Mouse (Mus musculus): Measurements from ENCODE around the gene Lrp6. TPM values are rescaled to one million over a fixed set of nuclear protein-coding genes. Genes with fewer than 3 reads are reported as not detected.

The Lrp6 gene
- polyA plus RNA-seq, 1 experiment from 2014 or later, result 22.4 TPM

GRCm38 (mm10) chr6:134500381-134501162 lies 66.2 kb downstream of the Lrp6 start:
- no peak overlapping the region for H3K4me2 ChIP-seq (ENCODE audit: low read depth, low read length)
- peaks cover 10% of the 10 kb centered on the region for H3K4me1 ChIP-seq (replicated peaks; ENCODE audit: control insufficient read depth, insufficient read depth, low read length)
- no peak overlapping the region for H3K27ac ChIP-seq (ENCODE audit: low read length)
- no peak overlapping the region for H3K9ac ChIP-seq (ENCODE audit: low read length)
- no peak for ATAC-seq (ENCODE audit: low read depth)
- 54% methylated on average over 10 of the region's 10 CpGs for WGBS
- H3K9me3 ChIP-seq (ENCODE audit: control insufficient read depth, low read length), result no peaks in the 10 kb centered on the region
- H3K27me3 ChIP-seq (ENCODE audit: control insufficient read depth, insufficient read depth, low read depth, low read length), result no peaks in the 10 kb centered on the region
- H3K4me3 ChIP-seq (ENCODE audit: low read length), result no peak overlapping the region
- H3K36me3 ChIP-seq (ENCODE audit: control insufficient read depth, insufficient read depth, low read length), result peaks cover 9% of the 10 kb centered on the region

GRCm38 (mm10) chr6:134499089-134499488 lies 67.7 kb downstream of the Lrp6 start:
- WGBS, result 44% methylated on average over 2 of the region's 2 CpGs
- ATAC-seq (ENCODE audit: low read depth), result no peak
- H3K9ac ChIP-seq (ENCODE audit: low read length), result no peak overlapping the region
- H3K27ac ChIP-seq (ENCODE audit: low read length), result no peak overlapping the region
- no peaks in the 10 kb centered on the region for H3K9me3 ChIP-seq (ENCODE audit: control insufficient read depth, low read length)
- H3K4me3 ChIP-seq (ENCODE audit: low read length), result no peak overlapping the region
- no peak overlapping the region for H3K4me2 ChIP-seq (ENCODE audit: low read depth, low read length)
- no peaks in the 10 kb centered on the region for H3K27me3 ChIP-seq (ENCODE audit: control insufficient read depth, insufficient read depth, low read depth, low read length)
- H3K36me3 ChIP-seq (ENCODE audit: control insufficient read depth, insufficient read depth, low read length), result peaks cover 7% of the 10 kb centered on the region; the same call in 1 of the 2 replicates
- peaks cover 11% of the 10 kb centered on the region for H3K4me1 ChIP-seq (replicated peaks; ENCODE audit: control insufficient read depth, insufficient read depth, low read length)

GRCm38 (mm10) chr6:134498518-134498917 lies 68.2 kb downstream of the Lrp6 start:
- H3K27ac ChIP-seq (ENCODE audit: low read length), result no peak overlapping the region

GRCm38 (mm10) chr6:134494828-134495698 lies 71.7 kb downstream of the Lrp6 start:
- H3K4me2 ChIP-seq (ENCODE audit: low read depth, low read length), result no peak overlapping the region
- peak; percentile 82 for ATAC-seq (ENCODE audit: low read depth)
- H3K4me1 ChIP-seq (replicated peaks; ENCODE audit: control insufficient read depth, insufficient read depth, low read length), result peaks cover 11% of the 10 kb centered on the region
- no peaks in the 10 kb centered on the region for H3K27me3 ChIP-seq (ENCODE audit: control insufficient read depth, insufficient read depth, low read depth, low read length)
- peak overlapping the region; percentile 55; the same call in 1 of the 2 replicates for H3K27ac ChIP-seq (ENCODE audit: low read length)
- WGBS, result 49% methylated on average over 8 of the region's 8 CpGs
- H3K36me3 ChIP-seq (ENCODE audit: control insufficient read depth, insufficient read depth, low read length), result no peaks in the 10 kb centered on the region
- no peak overlapping the region for H3K4me3 ChIP-seq (ENCODE audit: low read length)
- H3K9me3 ChIP-seq (ENCODE audit: control insufficient read depth, low read length), result no peaks in the 10 kb centered on the region
- H3K9ac ChIP-seq (ENCODE audit: low read length), result no peak overlapping the region

More at GRCm38 (mm10) chr6:134498518-134498917, 68.2 kb downstream of the Lrp6 start:
- Histone ChIP-seq H3K9me3 (ENCODE audit: control insufficient read depth, low read length) (no peaks in the 10 kb centered on the region), H3K36me3 (ENCODE audit: control insufficient read depth, insufficient read depth, low read length) (peaks cover 5% of the 10 kb centered on the region; the same call in 1 of the 2 replicates), H3K4me3 (ENCODE audit: low read length) (no peak overlapping the region), H3K27me3 (ENCODE audit: control insufficient read depth, insufficient read depth, low read depth, low read length) (no peaks in the 10 kb centered on the region), H3K9ac (ENCODE audit: low read length) (no peak overlapping the region), H3K4me2 (ENCODE audit: low read depth, low read length) (no peak overlapping the region), H3K4me1 (replicated peaks; ENCODE audit: control insufficient read depth, insufficient read depth, low read length) (peaks cover 11% of the 10 kb centered on the region)
- no peak for ATAC-seq (ENCODE audit: low read depth)

GRCm38 (mm10) chr6:134489637-134490036 lies 77.1 kb downstream of the Lrp6 start:
- peak; percentile 68; the same call in 1 of the 2 replicates for ATAC-seq (ENCODE audit: low read depth)
- Histone ChIP-seq H3K9ac (ENCODE audit: low read length) (no peak overlapping the region), H3K9me3 (ENCODE audit: control insufficient read depth, low read length) (no peaks in the 10 kb centered on the region), H3K4me2 (ENCODE audit: low read depth, low read length) (no peak overlapping the region), H3K27me3 (ENCODE audit: control insufficient read depth, insufficient read depth, low read depth, low read length) (no peaks in the 10 kb centered on the region), H3K27ac (ENCODE audit: low read length) (no peak overlapping the region), H3K4me1 (replicated peaks; ENCODE audit: control insufficient read depth, insufficient read depth, low read length) (peaks cover 7% of the 10 kb centered on the region; the same call in 1 of the 2 replicates), H3K36me3 (ENCODE audit: control insufficient read depth, insufficient read depth, low read length) (0 out of 2 replicates have a peak, but pooled peaks cover 2% of the 10 kb centered on the region), H3K4me3 (ENCODE audit: low read length) (no peak overlapping the region)
- whole genome bisulfite sequencing, result 44% methylated on average over 9 of the region's 9 CpGs

- no peaks in the 10 kb centered on the region for H3K9me3 ChIP-seq (ENCODE audit: control insufficient read depth, low read length)
- H3K27ac ChIP-seq (ENCODE audit: low read length), result no peak overlapping the region
- no peak overlapping the region for H3K4me3 ChIP-seq (ENCODE audit: low read length)
- H3K4me2 ChIP-seq (ENCODE audit: low read depth, low read length), result no peak overlapping the region
- WGBS, result 82% methylated on average over 4 of the region's 4 CpGs
- peaks cover 5% of the 10 kb centered on the region; the same call in 1 of the 2 replicates for H3K4me1 ChIP-seq (replicated peaks; ENCODE audit: control insufficient read depth, insufficient read depth, low read length)
- no peak overlapping the region for H3K9ac ChIP-seq (ENCODE audit: low read length)
- no peak for ATAC-seq (ENCODE audit: low read depth)
- H3K36me3 ChIP-seq (ENCODE audit: control insufficient read depth, insufficient read depth, low read length), result peaks cover 3% of the 10 kb centered on the region
- H3K27me3 ChIP-seq (ENCODE audit: control insufficient read depth, insufficient read depth, low read depth, low read length), result no peaks in the 10 kb centered on the region
These were observed 77.6 kb downstream of the Lrp6 start for GRCm38 (mm10) chr6:134489130-134489529.

GRCm38 (mm10) chr6:134486318-134486717 lies 80.4 kb downstream of the Lrp6 start:
- Histone ChIP-seq H3K27ac (ENCODE audit: low read length) (no peak overlapping the region), H3K4me3 (ENCODE audit: low read length) (no peak overlapping the region), H3K36me3 (ENCODE audit: control insufficient read depth, insufficient read depth, low read length) (peaks cover 9% of the 10 kb centered on the region), H3K9ac (ENCODE audit: low read length) (no peak overlapping the region), H3K4me1 (replicated peaks; ENCODE audit: control insufficient read depth, insufficient read depth, low read length) (peaks cover 5% of the 10 kb centered on the region; the same call in 1 of the 2 replicates), H3K27me3 (ENCODE audit: control insufficient read depth, insufficient read depth, low read depth, low read length) (no peaks in the 10 kb centered on the region), H3K4me2 (ENCODE audit: low read depth, low read length) (no peak overlapping the region), H3K9me3 (ENCODE audit: control insufficient read depth, low read length) (no peaks in the 10 kb centered on the region)
- WGBS, result 84% methylated on average over 9 of the region's 9 CpGs
- no peak for ATAC-seq (ENCODE audit: low read depth)

GRCm38 (mm10) chr6:134479481-134479880 lies 87.3 kb downstream of the Lrp6 start:
- Histone ChIP-seq H3K27ac (ENCODE audit: low read length) (no peak overlapping the region), H3K4me1 (replicated peaks; ENCODE audit: control insufficient read depth, insufficient read depth, low read length) (no peaks in the 10 kb centered on the region), H3K36me3 (ENCODE audit: control insufficient read depth, insufficient read depth, low read length) (peaks cover 18% of the 10 kb centered on the region), H3K9ac (ENCODE audit: low read length) (no peak overlapping the region), H3K27me3 (ENCODE audit: control insufficient read depth, insufficient read depth, low read depth, low read length) (no peaks in the 10 kb centered on the region), H3K9me3 (ENCODE audit: control insufficient read depth, low read length) (no peaks in the 10 kb centered on the region), H3K4me2 (ENCODE audit: low read depth, low read length) (no peak overlapping the region), H3K4me3 (ENCODE audit: low read length) (no peak overlapping the region)
- ATAC-seq (ENCODE audit: low read depth), result no peak
- 92% methylated on average over 10 of the region's 10 CpGs for WGBS

- 78% methylated on average over 7 of the region's 7 CpGs for WGBS
- no peak for ATAC-seq (ENCODE audit: low read depth)
- H3K27ac ChIP-seq (ENCODE audit: low read length), result no peak overlapping the region
These were observed 93.6 kb downstream of the Lrp6 start for GRCm38 (mm10) chr6:134473143-134473561.

More at GRCm38 (mm10) chr6:134473143-134473561, 93.6 kb downstream of the Lrp6 start:
- Histone ChIP-seq H3K4me1 (replicated peaks; ENCODE audit: control insufficient read depth, insufficient read depth, low read length) (peaks cover 8% of the 10 kb centered on the region), H3K4me2 (ENCODE audit: low read depth, low read length) (no peak overlapping the region), H3K4me3 (ENCODE audit: low read length) (no peak overlapping the region), H3K36me3 (ENCODE audit: control insufficient read depth, insufficient read depth, low read length) (peaks cover 11% of the 10 kb centered on the region; the same call in 1 of the 2 replicates), H3K9me3 (ENCODE audit: control insufficient read depth, low read length) (no peaks in the 10 kb centered on the region), H3K27me3 (ENCODE audit: control insufficient read depth, insufficient read depth, low read depth, low read length) (no peaks in the 10 kb centered on the region), H3K9ac (ENCODE audit: low read length) (no peak overlapping the region)
